Mouse (Mus musculus) kidney, postnatal 10 days (tissue): ENCODE results near the gene Zfp324.

Experiments
- DNase-seq: peaks from one replicate; pipeline ENCODE4 v3.0.0; 2021; ENCODE audit warnings: mixed read lengths

Gene Zfp324

DNA sequence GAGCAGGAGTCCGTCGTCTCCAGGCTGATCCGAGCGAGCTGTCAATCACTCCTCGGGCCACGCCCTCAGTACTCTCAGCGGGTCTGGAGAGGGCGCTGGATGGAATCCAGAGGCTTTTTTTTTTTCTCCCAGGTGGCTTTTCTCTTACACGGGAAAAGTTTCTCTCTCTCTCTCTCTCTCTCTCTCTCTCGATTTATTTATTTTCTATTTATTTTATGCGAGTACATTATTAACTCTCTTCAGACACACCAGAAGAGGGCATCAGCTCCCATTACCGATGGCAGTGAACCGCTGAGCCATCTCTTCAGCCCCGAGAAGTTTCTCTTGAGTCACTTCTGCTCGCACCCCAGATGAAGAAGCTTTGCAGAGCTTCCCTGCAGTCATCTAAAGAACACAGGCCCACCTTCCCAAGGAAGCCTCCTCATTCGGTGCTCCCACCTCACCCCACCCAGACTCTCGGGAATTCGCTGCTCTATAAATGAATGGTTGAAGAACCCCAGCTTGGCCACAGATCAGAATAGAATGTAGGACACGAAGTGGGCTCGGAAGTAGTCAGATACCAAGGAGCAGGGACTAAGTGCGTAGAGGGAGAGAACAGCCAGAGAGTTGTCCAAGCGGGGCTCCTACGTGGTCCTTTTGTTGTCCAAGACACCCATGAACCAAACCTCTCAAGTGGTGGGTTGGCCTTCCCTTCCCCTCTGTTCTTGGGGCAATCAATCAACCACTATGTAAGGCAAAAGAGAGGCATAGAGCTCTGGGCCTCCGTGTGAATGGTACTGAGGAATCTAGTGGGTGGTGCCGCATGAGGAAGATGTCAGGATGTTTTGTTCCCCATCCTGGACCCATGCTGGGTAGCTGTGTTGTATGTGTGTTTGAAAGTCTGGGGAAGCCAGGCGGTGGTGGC is 44.6 kb downstream of the Zfp324 start, which contains the start of gene Zbtb45:
Gene Zbtb45, minus strand, starts transcription at position 30 of the 904 bp plus-strand sequence.
- peak; percentile 14 for DNase-seq

DNA sequence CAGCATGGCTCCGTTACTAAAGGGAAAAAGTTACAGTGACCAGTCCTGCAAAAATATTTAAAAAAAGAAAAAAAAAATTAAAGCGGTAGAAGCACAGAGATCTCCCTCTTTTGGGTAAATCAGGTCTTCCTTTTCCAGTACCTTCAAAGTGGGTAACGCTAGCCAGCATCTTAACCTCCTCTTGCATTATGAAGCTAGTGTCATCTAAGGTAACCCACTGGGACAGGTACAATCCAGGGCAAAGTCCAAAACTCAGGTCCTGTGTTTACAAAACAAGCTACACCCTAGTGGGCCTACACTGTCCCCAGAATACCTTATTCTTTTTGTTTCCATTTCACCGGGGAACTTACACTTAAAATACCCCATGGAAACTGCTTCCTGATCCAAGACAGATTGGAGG is 48.0 kb downstream of the Zfp324 start:
- DNase-seq, result no peak

DNA sequence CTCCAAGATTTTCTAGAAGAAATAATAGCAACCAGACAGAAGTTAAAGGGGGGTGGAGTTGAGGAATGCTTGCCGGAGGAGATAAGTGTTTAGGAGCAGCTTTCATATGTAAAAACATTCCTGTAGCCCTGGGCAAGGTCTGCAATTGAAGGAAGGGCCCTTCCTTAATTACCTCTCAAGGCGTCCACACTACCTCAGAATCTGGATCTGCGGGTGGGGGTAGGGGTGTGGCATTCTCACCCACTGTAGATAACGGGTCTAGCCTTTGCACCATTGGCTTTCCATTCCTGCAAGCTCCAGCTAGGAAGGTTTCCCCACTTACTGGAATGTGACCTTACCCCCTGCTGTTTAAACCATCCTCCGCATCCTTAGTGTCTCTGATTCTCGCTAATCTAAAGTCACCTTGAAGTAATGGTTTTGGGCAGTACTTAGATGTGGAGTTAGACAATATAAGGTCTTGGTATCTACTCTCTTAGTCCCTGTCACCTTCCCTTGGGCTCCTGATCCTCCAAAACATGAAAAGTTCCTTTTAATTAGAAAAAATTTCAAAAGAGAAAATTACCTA is 48.7 kb downstream of the Zfp324 start:
- DNase-seq, result no peak

DNA sequence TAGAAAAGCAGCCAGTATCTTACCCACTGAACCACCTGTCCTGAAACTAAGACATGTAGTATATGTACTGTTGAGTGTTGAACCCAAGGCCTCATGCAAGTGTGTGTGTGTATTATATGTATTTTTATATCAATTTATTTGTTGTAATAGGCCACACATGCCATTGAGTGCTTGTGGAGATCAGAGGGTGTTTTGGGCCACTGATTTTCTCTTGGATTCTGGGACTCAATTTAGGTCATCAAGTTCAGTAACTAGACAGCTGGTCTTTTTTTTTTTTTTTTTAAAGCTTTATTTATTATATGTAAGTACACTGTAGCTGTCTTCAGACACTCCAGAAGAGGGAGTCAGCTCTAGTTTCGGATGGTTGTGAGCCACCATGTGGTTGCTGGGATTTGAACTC is 49.6 kb downstream of the Zfp324 start:
- DNase-seq, result no peak

DNA sequence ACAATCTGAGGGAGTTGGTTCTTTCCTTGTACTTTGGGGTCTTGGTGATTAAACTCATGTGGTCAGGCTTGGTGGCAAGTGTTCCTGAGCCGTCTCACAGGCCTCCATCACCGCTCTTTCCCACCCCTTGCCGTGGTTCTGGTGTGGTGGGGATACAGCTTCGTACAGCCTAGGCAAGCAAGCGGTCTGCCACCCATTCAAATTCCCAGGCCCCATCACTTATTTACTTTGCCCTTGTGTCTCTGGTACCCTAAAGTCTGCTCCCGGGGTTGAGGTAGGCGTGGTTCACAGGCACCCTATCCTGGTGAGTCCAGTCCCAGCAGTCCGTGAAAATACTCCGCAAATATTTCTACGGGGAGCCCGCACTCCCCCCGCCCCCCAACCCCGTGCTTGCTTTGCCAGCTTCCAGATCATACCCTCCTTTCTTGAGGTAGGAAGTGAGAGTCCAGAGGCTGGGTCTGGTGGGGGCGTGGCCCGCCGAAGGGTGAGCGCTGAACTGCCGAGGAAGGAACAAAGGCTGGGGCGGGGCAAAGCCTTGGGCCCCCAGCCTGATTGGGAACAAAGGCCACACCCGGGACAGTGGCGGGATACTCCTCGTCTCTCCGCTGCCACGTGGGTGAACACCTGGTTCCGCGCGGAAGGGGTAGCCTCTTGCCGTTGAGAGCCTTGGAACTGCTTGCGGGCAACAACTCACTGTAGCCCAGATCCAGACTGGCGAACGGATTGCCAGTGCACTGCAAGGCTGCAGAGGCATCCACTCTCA is 57.3 kb downstream of the Zfp324 start:
- DNase-seq, result peak; percentile 87
